Mouse (Mus musculus): ENCODE data around the gene Klhdc2.

- TF ChIP-seq EP300 (IDR thresholded peaks at IDR 0.05; ENCODE audit: low read depth): no peak
- TF ChIP-seq CTCF (IDR thresholded peaks at IDR 0.05; ENCODE audit: low read depth): peak; percentile 81
Measured at GRCm38 (mm10) chr12:69333547-69333946, 37.1 kb downstream of the Klhdc2 start.
